Mouse (Mus musculus): Measurements from ENCODE around the gene Syndig1. TPM values are rescaled to one million over a fixed set of nuclear protein-coding genes. Genes with fewer than 3 reads are reported as not detected.

The Syndig1 gene
- total RNA-seq, 2 experiments from 2014 or later, result 47.0 to 50.1 TPM

- peak; percentile 32 to 46 for DNase-seq (ENCODE audit: low spot score in 2 of 2)
Measured at GRCm38 (mm10) chr2:149973583-149973982, 144.6 kb downstream of the Syndig1 start.

- no peak for DNase-seq (ENCODE audit: low spot score in 2 of 2)
Measured at GRCm38 (mm10) chr2:149980419-149980818, 151.4 kb downstream of the Syndig1 start.

GRCm38 (mm10) chr2:149982466-149982865, 153.5 kb downstream of the Syndig1 start:
- DNase-seq (ENCODE audit: low spot score in 2 of 2), result no peak

- DNase-seq (ENCODE audit: low spot score in 2 of 2), result no peak
Measured at GRCm38 (mm10) chr2:149983107-149983506, 154.1 kb downstream of the Syndig1 start.

GRCm38 (mm10) chr2:149987610-149988009, 158.6 kb downstream of the Syndig1 start:
- DNase-seq (ENCODE audit: low spot score in 2 of 2), result no peak

GRCm38 (mm10) chr2:149991506-149991905, 162.5 kb downstream of the Syndig1 start:
- no peak for DNase-seq (ENCODE audit: low spot score in 2 of 2)

- DNase-seq (ENCODE audit: low spot score in 2 of 2), result no peak
Measured at GRCm38 (mm10) chr2:149992921-149993320, 163.9 kb downstream of the Syndig1 start.

- no peak for DNase-seq (ENCODE audit: low spot score in 2 of 2)
Measured at GRCm38 (mm10) chr2:149996382-149996964, 167.5 kb downstream of the Syndig1 start.

- no peak for DNase-seq (ENCODE audit: low spot score in 2 of 2)
Measured at GRCm38 (mm10) chr2:149997657-149998056, 168.6 kb downstream of the Syndig1 start.

- DNase-seq (ENCODE audit: low spot score in 2 of 2), result no peak
Measured at GRCm38 (mm10) chr2:149998373-149999108, 169.5 kb downstream of the Syndig1 start.

GRCm38 (mm10) chr2:150000564-150000963, 171.6 kb downstream of the Syndig1 start:
- no peak for DNase-seq (ENCODE audit: low spot score in 2 of 2)

- no peak for DNase-seq (ENCODE audit: low spot score in 2 of 2)
Measured at GRCm38 (mm10) chr2:150003499-150003898, 174.5 kb downstream of the Syndig1 start.

- DNase-seq (ENCODE audit: low spot score in 2 of 2), result no peak
Measured at GRCm38 (mm10) chr2:150012787-150013346, 183.9 kb downstream of the Syndig1 start.

- DNase-seq (ENCODE audit: low spot score in 2 of 2), result no peak
Measured at GRCm38 (mm10) chr2:150013785-150014184, 184.8 kb downstream of the Syndig1 start.

- DNase-seq (ENCODE audit: low spot score in 2 of 2), result no peak
Measured at GRCm38 (mm10) chr2:150016303-150016702, 187.3 kb downstream of the Syndig1 start.

GRCm38 (mm10) chr2:150020706-150021105, 191.7 kb downstream of the Syndig1 start:
- no peak for DNase-seq (ENCODE audit: low spot score in 2 of 2)

GRCm38 (mm10) chr2:150023873-150024339, 194.9 kb downstream of the Syndig1 start:
- DNase-seq (ENCODE audit: low spot score in 2 of 2), result peak; percentile 26 to 52

GRCm38 (mm10) chr2:150043531-150043930, 214.5 kb downstream of the Syndig1 start:
- no peak for DNase-seq (ENCODE audit: low spot score in 2 of 2)
